Mouse (Mus musculus): ENCODE data around the gene Nop53.
"Not testable (repeated sequence)": the region's sequence is repeated elsewhere in the genome, so short reads cannot be mapped to it uniquely, and the experiment has no call there.

Gene Nop53

DNA sequence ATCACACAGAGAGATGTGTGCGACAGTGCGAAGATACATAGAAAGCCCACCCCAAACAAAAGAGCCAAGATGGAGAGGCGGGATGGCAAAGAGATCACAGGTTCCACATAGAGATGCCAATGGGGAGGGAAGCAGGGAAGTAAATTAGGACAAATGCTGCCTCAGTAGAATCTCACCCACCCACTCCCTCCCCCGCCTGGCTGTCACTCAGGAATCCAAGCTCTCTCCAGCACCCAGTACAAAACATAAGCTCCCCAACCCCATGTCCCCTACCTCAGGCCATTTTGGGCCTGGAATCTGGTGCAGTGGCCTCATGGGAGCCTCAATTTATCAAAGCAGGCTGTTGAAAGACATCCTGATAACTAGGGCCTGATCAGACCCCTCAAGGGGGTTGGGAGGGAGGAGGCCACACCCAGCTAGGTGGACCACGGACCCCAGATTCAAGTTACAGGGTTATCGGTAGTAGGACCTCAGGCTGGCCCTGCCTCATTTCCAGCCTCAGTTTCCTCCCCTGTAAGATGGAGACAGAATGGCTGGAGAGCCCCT is 25.2 kb downstream of the Nop53 start:
- no peak for DNase-seq (ENCODE audit: low read depth, low spot score)

DNA sequence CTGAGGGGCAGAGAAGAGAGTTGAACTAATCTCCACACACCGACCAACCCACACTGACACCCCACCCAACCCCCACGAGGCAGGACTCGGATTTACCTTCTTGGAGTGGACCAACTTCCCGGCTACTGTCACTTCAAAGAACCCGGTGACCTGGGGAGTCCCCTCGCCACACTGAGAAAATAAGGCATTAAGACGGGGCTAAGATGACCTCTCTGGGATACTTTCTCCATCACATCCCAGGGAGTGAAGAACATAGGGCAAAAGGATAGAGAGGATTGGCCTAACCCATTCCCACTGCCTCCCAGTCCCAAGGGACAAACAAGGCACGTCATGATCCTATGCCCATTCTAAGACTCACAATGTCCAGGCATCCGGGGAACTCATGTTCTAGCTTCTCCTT is 25.9 kb downstream of the Nop53 start:
- no peak for DNase-seq (ENCODE audit: low read depth, low spot score)

- DNase-seq (ENCODE audit: low read depth, low spot score): no peak
Observed at GRCm38 (mm10) chr7:15918371-15918770, 27.5 kb downstream of the Nop53 start.

GRCm38 (mm10) chr7:15916996-15917395 is 28.9 kb downstream of the Nop53 start:
- no peak for DNase-seq (ENCODE audit: low read depth, low spot score)

DNA sequence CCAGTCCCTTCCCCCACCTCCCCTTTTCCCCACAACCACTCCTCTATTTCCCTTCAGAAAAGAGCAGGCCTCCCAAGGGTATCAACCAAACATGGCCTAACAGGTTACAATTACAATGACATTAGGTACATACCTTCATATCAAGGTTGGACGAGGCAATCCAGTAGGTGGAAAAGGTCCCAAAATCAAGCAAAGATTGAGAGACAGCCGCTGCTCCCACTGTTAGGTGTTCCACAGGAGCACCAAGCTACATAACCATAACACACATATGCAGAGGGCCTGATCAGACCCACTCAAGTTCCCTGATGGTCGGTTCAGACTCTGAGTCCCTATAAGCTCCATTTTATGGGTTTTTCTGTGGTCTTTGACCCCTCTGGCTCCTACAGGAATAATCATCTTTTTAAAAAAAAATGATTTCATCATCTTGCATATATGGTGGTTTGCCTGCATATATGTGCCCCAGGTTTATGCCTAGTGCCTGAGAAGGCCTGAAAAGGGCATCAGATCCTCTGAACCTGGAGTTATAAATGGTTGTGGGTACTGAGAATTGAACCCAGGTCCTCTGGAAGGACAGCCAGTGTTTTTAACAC is 29.6 kb downstream of the Nop53 start:
- no peak for DNase-seq (ENCODE audit: low read depth, low spot score)

GRCm38 (mm10) chr7:15915695-15916094 is 30.2 kb downstream of the Nop53 start:
- not testable (repeated sequence) for DNase-seq (ENCODE audit: low read depth, low spot score)

- no peak for DNase-seq (ENCODE audit: low read depth, low spot score)
Observed at GRCm38 (mm10) chr7:15914751-15915150, 31.1 kb downstream of the Nop53 start.

DNA sequence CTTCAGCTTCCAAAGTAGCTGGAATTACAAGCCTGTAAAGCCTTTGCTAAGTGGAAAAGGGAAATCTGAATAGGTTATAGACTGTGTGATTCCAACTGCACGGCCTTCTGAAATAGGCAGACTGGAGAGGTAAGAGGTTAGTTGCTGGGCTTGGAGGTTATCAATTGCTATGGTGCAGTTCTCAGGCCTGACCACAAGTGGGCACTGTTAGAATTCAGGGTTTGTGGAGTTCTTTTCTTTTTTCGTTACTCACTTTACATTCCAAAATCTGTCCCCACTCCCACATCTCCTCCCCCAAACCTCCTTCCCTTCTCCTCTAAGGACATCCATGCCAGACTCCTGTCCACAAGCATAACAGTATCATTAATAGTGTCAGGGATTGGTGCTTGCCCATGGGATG is 31.6 kb downstream of the Nop53 start:
- peak; percentile 76 for DNase-seq (ENCODE audit: low read depth, low spot score)

DNA sequence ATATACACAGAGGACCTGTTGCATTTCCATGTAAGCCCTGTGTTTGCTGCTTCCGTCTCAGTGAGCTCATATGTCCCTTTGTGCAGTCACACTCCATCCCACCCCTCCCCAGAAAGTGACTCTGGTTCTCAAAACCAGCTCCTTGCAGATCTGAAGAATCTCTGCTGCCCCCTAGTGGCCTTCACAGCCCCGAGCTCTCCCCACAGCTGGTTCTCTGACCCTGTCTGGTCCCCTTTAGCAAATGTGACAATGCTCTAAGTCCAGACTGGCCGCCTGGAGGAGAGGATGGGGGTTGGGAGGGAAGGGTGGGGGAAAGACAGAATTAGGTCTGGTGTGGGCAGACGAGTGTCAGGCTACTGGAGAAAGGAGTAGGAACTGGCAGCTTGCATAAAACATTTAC is 33.7 kb downstream of the Nop53 start:
- DNase-seq (ENCODE audit: low read depth, low spot score): peak; percentile 91

- no peak for DNase-seq (ENCODE audit: low read depth, low spot score)
Observed at GRCm38 (mm10) chr7:15910521-15910920, 35.4 kb downstream of the Nop53 start.

- no peak for DNase-seq (ENCODE audit: low read depth, low spot score)
Observed at GRCm38 (mm10) chr7:15907971-15908590, 37.8 kb downstream of the Nop53 start.

GRCm38 (mm10) chr7:15906602-15907001 is 39.3 kb downstream of the Nop53 start:
- no peak for DNase-seq (ENCODE audit: low read depth, low spot score)

DNA sequence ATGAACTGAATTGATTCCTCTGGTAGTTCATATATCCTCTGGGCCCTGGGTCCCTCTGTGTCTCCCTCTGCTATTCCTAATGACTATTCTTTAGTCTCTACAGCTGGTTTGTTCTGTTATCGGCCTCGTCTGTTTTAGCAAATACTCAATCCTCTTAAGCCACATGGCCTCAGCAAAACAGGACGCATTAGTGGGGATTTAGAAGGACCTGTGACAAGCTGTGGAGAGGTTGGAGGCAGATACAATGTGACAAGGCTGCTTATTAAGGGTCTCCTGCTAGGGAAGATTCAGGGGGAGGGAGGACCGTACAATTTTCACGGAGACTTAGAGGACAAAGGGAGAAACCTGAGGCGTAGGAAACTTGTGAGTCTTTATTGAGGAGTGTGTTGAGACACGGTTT is 40.0 kb downstream of the Nop53 start:
- DNase-seq (ENCODE audit: low read depth, low spot score): no peak

DNA sequence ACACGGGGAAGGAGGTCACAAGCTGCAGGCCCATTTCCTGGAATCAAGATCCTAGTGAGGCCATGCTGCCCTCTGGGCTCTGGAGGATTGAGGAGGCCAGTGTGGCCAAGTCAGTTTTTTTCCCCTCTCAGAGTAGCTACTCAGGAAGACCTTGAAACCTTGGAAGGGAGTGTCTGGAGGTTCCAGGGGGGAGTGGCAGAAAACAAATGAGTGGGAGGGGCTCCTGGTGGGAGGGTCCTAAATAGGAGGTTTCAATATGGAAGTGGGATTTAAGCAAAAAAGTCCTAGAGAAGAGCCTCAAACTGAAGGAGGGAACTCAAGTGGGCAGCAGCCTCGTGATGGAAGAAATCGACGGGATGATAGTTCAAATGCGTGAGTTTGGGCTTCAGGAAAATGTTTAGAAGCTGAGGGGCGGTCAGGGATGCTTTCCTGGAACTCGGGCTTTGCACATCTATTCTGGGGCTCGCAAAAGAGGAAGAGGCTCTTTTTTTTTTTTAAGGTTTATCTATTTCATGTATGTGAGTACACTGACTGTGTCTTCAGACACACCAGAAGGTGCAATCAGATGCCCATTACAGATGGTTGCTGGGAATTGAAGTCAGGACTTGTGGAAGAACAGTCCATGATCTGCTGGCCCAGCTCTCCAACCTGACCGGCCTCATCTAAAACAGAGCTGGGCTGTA is 44.4 kb downstream of the Nop53 start:
- DNase-seq (ENCODE audit: low read depth, low spot score): peak; percentile 89

DNA sequence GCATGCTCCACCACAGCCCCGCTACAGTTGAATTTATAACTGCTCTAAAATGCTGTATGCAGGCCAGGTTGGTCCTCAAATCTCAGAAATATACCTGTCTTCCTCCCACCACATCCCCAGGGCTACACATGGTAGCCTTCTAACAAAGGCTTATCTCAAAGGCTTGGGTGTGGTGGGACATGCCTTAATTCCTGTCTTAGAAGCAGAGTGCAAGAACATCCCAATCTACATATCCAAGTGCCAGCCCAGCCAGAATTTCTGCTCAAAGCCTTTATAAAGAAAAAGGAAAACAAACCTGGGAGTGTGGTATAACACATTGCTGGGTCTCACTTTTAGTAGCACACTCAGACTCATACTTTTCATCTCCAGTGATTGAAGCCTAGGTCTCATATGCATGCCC is 51.6 kb downstream of the Nop53 start:
- peak; percentile 79 for DNase-seq (ENCODE audit: low read depth, low spot score)
